Mouse (Mus musculus) right cerebral cortex, postnatal 10 days (tissue): ENCODE data around the gene Tprkb.
"Not testable (repeated sequence)": the region's sequence is repeated elsewhere in the genome, so short reads cannot be mapped to it uniquely, and the experiment has no call there.

Experiments
- DNase-seq, 2 experiments: peaks; one replicate each; pipeline ENCODE4 v3.0.0; 2021; ENCODE audit warnings: low spot score in 2 of 2

Gene Tprkb

DNA sequence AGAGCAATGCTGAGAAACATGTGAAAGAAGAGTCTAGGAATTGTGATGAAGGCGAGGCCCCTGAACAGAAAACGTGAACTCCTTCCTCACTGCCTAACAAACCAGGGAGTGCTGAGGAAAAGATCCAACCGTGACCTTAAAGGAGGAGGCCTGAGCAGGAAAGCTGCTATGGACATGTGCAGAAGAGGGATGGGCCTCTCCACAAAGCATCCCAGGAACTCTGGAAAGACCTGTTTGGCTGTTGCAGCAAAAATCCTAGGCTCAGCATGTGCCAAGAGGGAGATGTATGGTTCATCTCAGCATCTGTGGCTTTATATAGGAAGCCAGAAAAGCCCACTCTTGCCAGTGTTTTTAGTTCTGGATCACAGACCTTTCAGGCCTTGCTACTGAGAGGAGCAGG, 61.0 kb downstream of the Tprkb start:
- no peak for DNase-seq

DNA sequence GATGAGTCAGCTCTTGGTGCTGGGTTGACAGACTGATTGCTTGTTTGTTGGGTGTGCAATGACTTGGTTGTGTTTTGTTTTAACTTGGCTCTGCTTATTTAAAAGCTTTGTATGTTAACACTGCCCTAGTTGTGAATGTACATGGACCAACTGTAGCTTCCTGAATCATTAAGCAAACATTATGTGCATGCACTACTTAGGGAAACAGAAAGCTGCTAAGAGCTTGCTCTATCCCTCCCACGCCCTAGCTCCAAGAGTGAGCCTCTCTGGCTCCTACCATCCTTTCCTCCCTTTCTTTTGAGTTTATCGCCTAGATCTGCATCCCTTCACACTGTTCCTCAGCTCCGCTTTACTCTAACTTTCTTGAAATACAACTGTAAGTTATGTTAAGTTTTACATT, 61.7 kb downstream of the Tprkb start:
- DNase-seq, result no peak

DNA sequence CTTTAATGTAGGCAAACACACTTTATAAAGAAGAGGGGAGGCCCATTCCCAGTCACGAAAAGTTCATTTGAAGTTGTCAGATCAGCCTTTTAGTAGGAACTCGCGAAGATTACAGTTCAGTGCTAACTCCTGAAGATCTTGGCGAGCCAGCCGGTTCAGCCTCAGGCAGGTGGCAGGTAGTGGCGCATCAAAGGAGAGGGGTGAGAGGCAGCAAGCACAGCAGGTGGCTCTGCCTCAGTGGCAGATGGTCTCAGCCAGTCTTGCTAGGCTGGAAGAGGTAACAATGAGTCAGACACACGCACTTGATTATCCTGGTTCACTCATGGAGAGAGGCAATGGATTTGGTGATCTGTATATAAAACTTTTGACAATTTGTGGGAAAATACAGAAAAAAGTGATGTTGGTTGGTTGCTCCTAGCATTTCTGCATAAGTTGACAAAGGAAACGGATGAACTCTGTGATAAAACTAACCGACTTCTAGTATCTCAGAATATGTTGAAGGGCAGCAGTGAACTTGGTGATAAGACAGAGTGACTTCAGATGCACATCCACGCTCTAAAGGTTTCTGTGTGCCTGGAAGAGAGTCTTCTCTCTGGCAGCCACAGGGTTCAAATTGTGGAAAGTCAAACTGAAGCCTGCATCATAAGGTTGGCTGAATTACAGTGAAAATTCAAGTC, 63.4 kb downstream of the Tprkb start:
- no peak for DNase-seq

DNA sequence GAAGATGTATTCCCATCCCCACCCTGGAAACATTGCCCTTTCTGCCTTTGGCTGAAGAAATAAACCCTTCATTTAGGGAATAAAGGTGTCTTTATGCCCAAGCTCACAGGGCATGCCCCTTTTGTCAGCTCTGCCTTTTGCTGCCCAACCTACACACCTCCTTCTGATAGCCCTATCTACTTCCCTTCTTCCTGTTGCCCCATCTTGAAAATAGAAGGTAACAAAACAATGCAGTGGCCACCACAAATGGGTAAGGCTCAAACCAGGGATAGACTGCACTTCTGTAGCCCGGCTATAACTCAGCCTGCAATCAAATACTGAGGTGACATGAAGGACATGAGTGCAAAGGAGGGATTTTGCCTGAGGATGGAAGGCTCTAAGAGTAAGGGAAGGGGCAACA, 64.1 kb downstream of the Tprkb start:
- DNase-seq, result no peak

DNA sequence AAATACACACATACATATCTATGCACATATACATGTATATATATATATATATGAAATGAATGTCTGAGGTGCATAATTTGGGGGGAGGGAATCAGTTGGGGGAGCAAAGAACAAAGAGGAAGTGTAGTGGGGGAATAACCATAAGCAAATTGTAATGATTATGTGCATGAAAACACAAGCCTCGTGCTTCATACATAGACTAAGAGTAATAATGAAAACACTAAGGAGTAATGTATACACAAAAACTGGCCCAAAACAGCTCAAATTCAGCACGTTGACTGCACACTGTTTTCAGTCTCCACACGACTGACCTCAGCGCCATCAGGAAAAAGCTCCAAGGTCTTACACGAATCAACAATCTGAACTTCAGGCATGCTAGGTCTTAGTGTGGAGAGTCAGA, 64.6 kb downstream of the Tprkb start:
- no peak for DNase-seq

DNA sequence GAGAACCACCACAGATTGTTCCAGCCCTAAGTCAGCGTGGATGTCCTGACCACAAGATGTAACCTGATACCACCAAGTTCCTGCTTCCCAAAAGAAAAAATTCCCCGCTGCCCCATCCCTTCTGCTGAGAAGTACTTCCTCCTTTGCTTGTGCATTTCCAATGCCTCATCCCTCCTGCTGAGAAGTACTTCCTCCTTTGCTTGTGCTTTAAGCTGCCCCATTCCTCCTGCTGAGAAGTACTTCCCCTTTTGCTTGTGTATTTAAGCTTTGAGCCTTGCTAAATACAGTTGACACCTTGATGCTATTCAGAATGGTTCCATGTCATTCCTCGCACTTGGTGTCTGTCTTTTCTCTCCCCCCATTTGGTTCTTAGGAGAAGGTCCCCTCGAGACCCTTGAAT, 67.1 kb downstream of the Tprkb start:
- DNase-seq, result not testable (repeated sequence)
